Mouse (Mus musculus) heart, embryonic 15.5 days (tissue): ENCODE data around the gene Med4. TPM values are rescaled to one million over a fixed set of nuclear protein-coding genes. Genes with fewer than 3 reads are reported as not detected.

Experiments
- ATAC-seq: fragments of 200-750 bp; cut with Nextera tagmentation; replicated peaks from 2 replicates; pipeline ENCODE4 v1.8.0; 2017; ENCODE audit warnings: low read depth, moderate TSS enrichment; ENCODE audit not compliant: insufficient number of reproducible peaks, insufficient read depth, low FRiP score
- H3K27ac ChIP-seq: fragments of 300-500 bp; sonication (generic); 2 replicates; pipeline ENCODE4 v1.5.1; 2015; ENCODE audit warnings: mild to moderate bottlenecking, inconsistent platforms
- H3K27me3 ChIP-seq: fragments of 300-500 bp; sonication (generic); 2 replicates; pipeline ENCODE4 v1.6.1; 2015; ENCODE audit warnings: inconsistent platforms
- H3K36me3 ChIP-seq: fragments of 300-500 bp; sonication (generic); 2 replicates; pipeline ENCODE4 v1.6.1; 2015; ENCODE audit warnings: mild to moderate bottlenecking, inconsistent platforms
- H3K4me1 ChIP-seq: fragments of 300-500 bp; sonication (generic); replicated peaks from 2 replicates; pipeline ENCODE4 v1.6.1; 2015; ENCODE audit warnings: inconsistent platforms
- H3K4me2 ChIP-seq: fragments of 300-500 bp; sonication (generic); 2 replicates; pipeline ENCODE4 v1.6.1; 2015; ENCODE audit warnings: inconsistent platforms, mild to moderate bottlenecking, moderate library complexity
- H3K4me3 ChIP-seq: fragments of 300-500 bp; sonication (generic); 2 replicates; pipeline ENCODE4 v1.5.1; 2015; ENCODE audit warnings: mild to moderate bottlenecking, inconsistent platforms
- H3K9ac ChIP-seq: fragments of 300-500 bp; sonication (generic); 2 replicates; pipeline ENCODE4 v1.6.1; 2015; ENCODE audit warnings: mild to moderate bottlenecking, inconsistent platforms
- H3K9me3 ChIP-seq: fragments of 300-500 bp; sonication (generic); replicated peaks from 2 replicates; pipeline ENCODE4 v1.6.1; 2016; ENCODE audit warnings: inconsistent platforms
- WGBS: fragments of 180-500 bp; shearing (Covaris S2); methylation state at CpG from one replicate; pipeline ENCODE4 v1.1.7; 2015; ENCODE audit warnings: mixed read lengths; 5-methylcytosine and 5-hydroxymethylcytosine counted together
- polyA plus RNA-seq: library from polyadenylated mRNA; unstranded; fragments of >200 nt; fragmentation: Nextera tagmentation; extraction: Ambion mirVana; gene quantifications from 2 replicates; pipeline ENCODE4 v1.2.1, GENCODE M21; 2015

Gene Med4
- polyA plus RNA-seq, 1 experiment from 2014 or later, result 48.4 TPM

- Histone ChIP-seq H3K9me3 (no peaks in the 10 kb centered on the region), H3K36me3 (no peaks in the 10 kb centered on the region), H3K27ac (no peak overlapping the region), H3K4me2 (no peak overlapping the region), H3K9ac (no peak overlapping the region), H3K27me3 (no peaks in the 10 kb centered on the region), H3K4me3 (no peak overlapping the region), H3K4me1 (peaks cover 19% of the 10 kb centered on the region)
- WGBS, result 93% methylated on average over 10 of the region's 10 CpGs
- ATAC-seq, result no peak
These were observed 32.7 kb upstream of the Med4 start for GRCm38 (mm10) chr14:73477077-73477476.

- Histone ChIP-seq H3K9ac (no peak overlapping the region), H3K4me3 (no peak overlapping the region), H3K27me3 (no peaks in the 10 kb centered on the region), H3K4me1 (peaks cover 19% of the 10 kb centered on the region), H3K27ac (no peak overlapping the region), H3K36me3 (no peaks in the 10 kb centered on the region), H3K9me3 (no peaks in the 10 kb centered on the region), H3K4me2 (no peak overlapping the region)
- WGBS, result 79% methylated on average over 3 of the region's 3 CpGs
- ATAC-seq, result no peak
These were observed 31.5 kb upstream of the Med4 start for GRCm38 (mm10) chr14:73478321-73478720.

GRCm38 (mm10) chr14:73479771-73480170, 30.1 kb upstream of the Med4 start:
- no peak overlapping the region for H3K4me3 ChIP-seq
- ATAC-seq, result no peak
- H3K4me2 ChIP-seq, result no peak overlapping the region
- H3K4me1 ChIP-seq, result peaks cover 12% of the 10 kb centered on the region
- H3K9me3 ChIP-seq, result no peaks in the 10 kb centered on the region
- 63% methylated on average over 1 of the region's 1 CpGs for WGBS
- H3K36me3 ChIP-seq, result no peaks in the 10 kb centered on the region
- H3K27ac ChIP-seq, result no peak overlapping the region
- no peaks in the 10 kb centered on the region for H3K27me3 ChIP-seq
- H3K9ac ChIP-seq, result no peak overlapping the region

- WGBS, result 72% methylated on average over 5 of the region's 5 CpGs
- Histone ChIP-seq H3K36me3 (no peaks in the 10 kb centered on the region), H3K4me3 (no peak overlapping the region), H3K9me3 (no peaks in the 10 kb centered on the region), H3K27ac (no peak overlapping the region), H3K27me3 (no peaks in the 10 kb centered on the region), H3K9ac (no peak overlapping the region), H3K4me1 (peaks cover 5% of the 10 kb centered on the region; the same call in 1 of the 2 replicates), H3K4me2 (no peak overlapping the region)
- no peak for ATAC-seq
These were observed 26.2 kb upstream of the Med4 start for GRCm38 (mm10) chr14:73483516-73484229.

- no peak overlapping the region for H3K4me3 ChIP-seq
- no peaks in the 10 kb centered on the region for H3K36me3 ChIP-seq
- 68% methylated on average over 3 of the region's 3 CpGs for WGBS
- ATAC-seq, result no peak
- no peaks in the 10 kb centered on the region for H3K27me3 ChIP-seq
- no peak overlapping the region for H3K4me2 ChIP-seq
- H3K9ac ChIP-seq, result no peak overlapping the region
- no peak overlapping the region for H3K27ac ChIP-seq
- H3K4me1 ChIP-seq, result peaks cover 5% of the 10 kb centered on the region; the same call in 1 of the 2 replicates
- H3K9me3 ChIP-seq, result no peaks in the 10 kb centered on the region
These were observed 25.3 kb upstream of the Med4 start for GRCm38 (mm10) chr14:73484366-73485110.

GRCm38 (mm10) chr14:73486641-73487040, 23.2 kb upstream of the Med4 start:
- Histone ChIP-seq H3K36me3 (no peaks in the 10 kb centered on the region), H3K27ac (no peak overlapping the region), H3K4me1 (0 out of 2 replicates have a peak, but pooled peaks cover 3% of the 10 kb centered on the region), H3K4me3 (no peak overlapping the region), H3K9me3 (no peaks in the 10 kb centered on the region), H3K9ac (no peak overlapping the region), H3K27me3 (no peaks in the 10 kb centered on the region), H3K4me2 (no peak overlapping the region)
- ATAC-seq, result no peak
- 39% methylated on average over 5 of the region's 5 CpGs for WGBS

- Histone ChIP-seq H3K27me3 (no peaks in the 10 kb centered on the region), H3K36me3 (no peaks in the 10 kb centered on the region), H3K27ac (no peak overlapping the region), H3K4me2 (no peak overlapping the region), H3K4me1 (peaks cover 5% of the 10 kb centered on the region), H3K9ac (no peak overlapping the region), H3K9me3 (no peaks in the 10 kb centered on the region), H3K4me3 (no peak overlapping the region)
- 92% methylated on average over 6 of the region's 6 CpGs for WGBS
- ATAC-seq, result no peak
These were observed 16.5 kb upstream of the Med4 start for GRCm38 (mm10) chr14:73493356-73493755.

GRCm38 (mm10) chr14:73494122-73494521, 15.7 kb upstream of the Med4 start:
- Histone ChIP-seq H3K4me1 (peaks cover 5% of the 10 kb centered on the region), H3K27ac (no peak overlapping the region), H3K27me3 (no peaks in the 10 kb centered on the region), H3K9ac (no peak overlapping the region), H3K9me3 (no peaks in the 10 kb centered on the region), H3K36me3 (no peaks in the 10 kb centered on the region), H3K4me3 (no peak overlapping the region), H3K4me2 (no peak overlapping the region)
- WGBS, result 38% methylated on average over 6 of the region's 6 CpGs
- no peak for ATAC-seq

- no peak for ATAC-seq
- Histone ChIP-seq H3K27me3 (no peaks in the 10 kb centered on the region), H3K36me3 (no peaks in the 10 kb centered on the region), H3K9ac (no peak overlapping the region), H3K4me1 (peaks cover 5% of the 10 kb centered on the region), H3K27ac (no peak overlapping the region), H3K4me2 (no peak overlapping the region), H3K4me3 (no peak overlapping the region), H3K9me3 (no peaks in the 10 kb centered on the region)
- 65% methylated on average over 7 of the region's 7 CpGs for WGBS
These were observed 14.1 kb upstream of the Med4 start for GRCm38 (mm10) chr14:73495753-73496152.

GRCm38 (mm10) chr14:73501283-73501682, 8.5 kb upstream of the Med4 start:
- no peak for ATAC-seq
- no peaks in the 10 kb centered on the region for H3K36me3 ChIP-seq

GRCm38 (mm10) chr14:73501721-73502120, 8.1 kb upstream of the Med4 start:
- ATAC-seq, result no peak
- WGBS, result 58% methylated on average over 6 of the region's 6 CpGs
- no peaks in the 10 kb centered on the region for H3K36me3 ChIP-seq
- H3K27me3 ChIP-seq, result no peaks in the 10 kb centered on the region
- H3K9ac ChIP-seq, result no peak overlapping the region
- no peak overlapping the region for H3K4me2 ChIP-seq
- no peaks in the 10 kb centered on the region for H3K9me3 ChIP-seq
- no peak overlapping the region for H3K4me3 ChIP-seq
- peak overlapping the region; percentile 73 for H3K27ac ChIP-seq
- peaks cover 15% of the 10 kb centered on the region for H3K4me1 ChIP-seq

More at GRCm38 (mm10) chr14:73501283-73501682, 8.5 kb upstream of the Med4 start:
- WGBS, result 86% methylated on average over 9 of the region's 9 CpGs
- Histone ChIP-seq H3K4me1 (peaks cover 15% of the 10 kb centered on the region), H3K27ac (no peak overlapping the region), H3K27me3 (no peaks in the 10 kb centered on the region), H3K9ac (no peak overlapping the region), H3K9me3 (no peaks in the 10 kb centered on the region), H3K4me3 (no peak overlapping the region), H3K4me2 (no peak overlapping the region)
